Mouse (Mus musculus) megakaryocyte, embryonic 14.5 days (primary cell): ENCODE results near the gene Tbxas1.

Experiments used
- FLI1 ChIP-seq: IDR thresholded peaks from 2 replicates; pipeline ENCODE4 v1.6.1; 2012; ENCODE audit warnings: low read length, inconsistent platforms, mixed read lengths
- GATA1 ChIP-seq: IDR thresholded peaks from 3 replicates; pipeline ENCODE4 v1.6.1; 2012; ENCODE audit warnings: mixed read lengths, low read length, inconsistent platforms, borderline replicate concordance

- no peak for TF ChIP-seq FLI1
- TF ChIP-seq GATA1, result no peak
Observed at GRCm38 (mm10) chr6:38850715-38851259, 24.4 kb upstream of the Tbxas1 start.
